Mouse (Mus musculus) lung, embryonic 15.5 days (tissue): ENCODE data around the gene Zfp600. TPM values are rescaled to one million over a fixed set of nuclear protein-coding genes. Genes with fewer than 3 reads are reported as not detected.
A peak's percentile ranks its signal among the peaks of the same experiment; 100 is the strongest.
"Not testable (repeated sequence)": the region's sequence is repeated elsewhere in the genome, so short reads cannot be mapped to it uniquely, and the experiment has no call there.

Experiments
- ATAC-seq: fragments of 200-750 bp; cut with Nextera tagmentation; 2 replicates; pipeline ENCODE4 v1.8.0; 2017; ENCODE audit warnings: moderate number of reproducible peaks, borderline replicate concordance; ENCODE audit not compliant: low FRiP score, low TSS enrichment; ENCODE audit errors: extremely low read depth
- H3K27ac ChIP-seq: fragments of 300-500 bp; sonication (generic); 2 replicates; pipeline ENCODE4 v1.5.1; 2015; ENCODE audit warnings: moderate library complexity, mild to moderate bottlenecking, inconsistent platforms
- H3K27me3 ChIP-seq: fragments of 300-500 bp; sonication (generic); 2 replicates; pipeline ENCODE4 v1.6.1; 2015; ENCODE audit warnings: inconsistent platforms
- H3K36me3 ChIP-seq: fragments of 300-500 bp; sonication (generic); 2 replicates; pipeline ENCODE4 v1.6.1; 2015; ENCODE audit warnings: inconsistent platforms
- H3K4me1 ChIP-seq: fragments of 300-500 bp; sonication (generic); 2 replicates; pipeline ENCODE4 v1.6.1; 2015; ENCODE audit warnings: inconsistent platforms
- H3K4me2 ChIP-seq: fragments of 300-500 bp; sonication (generic); 2 replicates; pipeline ENCODE4 v1.6.1; 2015; ENCODE audit warnings: inconsistent platforms, mild to moderate bottlenecking, moderate library complexity
- H3K4me3 ChIP-seq: fragments of 300-500 bp; sonication (generic); 2 replicates; pipeline ENCODE4 v1.5.1; 2015; ENCODE audit warnings: mild to moderate bottlenecking, inconsistent platforms
- H3K9ac ChIP-seq: fragments of 300-500 bp; sonication (generic); 2 replicates; pipeline ENCODE4 v1.6.1; 2015; ENCODE audit warnings: inconsistent platforms
- H3K9me3 ChIP-seq: fragments of 300-500 bp; sonication (generic); 2 replicates; pipeline ENCODE4 v1.6.1; 2016; ENCODE audit warnings: inconsistent platforms
- WGBS: fragments of 180-500 bp; shearing (Covaris S2); methylation state at CpG from one replicate; pipeline ENCODE4 v1.1.7; 2015; 5-methylcytosine and 5-hydroxymethylcytosine counted together
- polyA plus RNA-seq: library from polyadenylated mRNA; unstranded; fragments of >200 nt; fragmentation: Nextera tagmentation; extraction: Ambion mirVana; gene quantifications from 2 replicates; pipeline ENCODE4 v1.2.1, GENCODE M21; 2015

Zfp600 gene
- not detected in 2 replicates for polyA plus RNA-seq

DNA sequence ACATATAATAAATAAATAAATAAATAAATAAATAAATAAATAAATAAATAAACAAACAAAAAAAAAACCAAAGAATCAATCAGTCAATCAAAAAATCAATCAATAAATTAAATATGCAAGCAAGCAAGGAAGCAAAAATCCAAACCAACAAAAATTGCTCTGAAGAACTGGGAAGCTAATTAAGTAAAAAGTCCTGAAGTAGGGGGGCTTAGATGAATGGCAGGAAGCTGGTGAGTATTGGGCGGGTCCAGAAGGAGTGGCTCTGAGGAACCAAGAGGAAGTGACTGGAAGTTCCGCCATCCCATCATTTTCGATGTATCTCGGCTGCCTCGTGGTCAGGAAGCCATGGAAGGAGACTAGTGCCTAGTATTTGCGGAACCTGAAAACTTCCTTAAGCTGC is at the start of gene Zfp600:
Gene Zfp600 (plus strand): TSS at position 301 of the 400 bp plus-strand sequence.
- not testable (repeated sequence) for H3K4me3 ChIP-seq, H3K27me3 ChIP-seq, H3K9me3 ChIP-seq, H3K4me1 ChIP-seq, H3K36me3 ChIP-seq, ATAC-seq, H3K4me2 ChIP-seq, H3K27ac ChIP-seq, H3K9ac ChIP-seq
- no CpG with 5 or more reads among the region's 6 CpGs for WGBS

DNA sequence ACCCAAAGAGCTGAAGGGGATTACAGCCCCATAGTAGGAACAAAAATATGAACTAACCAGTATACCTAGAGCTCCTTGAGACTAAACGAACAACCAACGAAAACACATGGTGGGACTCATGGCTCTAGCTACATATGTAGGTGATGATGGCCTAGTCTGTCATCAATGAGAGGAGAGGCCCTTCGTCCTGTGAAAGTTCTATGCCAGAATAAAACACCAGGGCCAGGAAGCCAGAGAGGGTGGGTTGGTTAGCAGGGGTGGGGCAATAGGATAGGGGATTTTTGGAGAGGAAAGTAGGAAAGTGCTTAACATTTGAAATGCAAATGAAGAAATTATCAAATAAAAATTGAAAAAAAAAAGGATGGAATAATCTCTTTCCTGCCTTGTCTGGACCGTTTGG is 6.3 kb downstream of the Zfp600 start:
- not testable (repeated sequence) for H3K27ac ChIP-seq, H3K36me3 ChIP-seq, H3K9me3 ChIP-seq, H3K27me3 ChIP-seq, ATAC-seq, H3K4me1 ChIP-seq, H3K4me2 ChIP-seq, H3K4me3 ChIP-seq, H3K9ac ChIP-seq
- 65% methylated on average over 4 of the region's 4 CpGs for WGBS

DNA sequence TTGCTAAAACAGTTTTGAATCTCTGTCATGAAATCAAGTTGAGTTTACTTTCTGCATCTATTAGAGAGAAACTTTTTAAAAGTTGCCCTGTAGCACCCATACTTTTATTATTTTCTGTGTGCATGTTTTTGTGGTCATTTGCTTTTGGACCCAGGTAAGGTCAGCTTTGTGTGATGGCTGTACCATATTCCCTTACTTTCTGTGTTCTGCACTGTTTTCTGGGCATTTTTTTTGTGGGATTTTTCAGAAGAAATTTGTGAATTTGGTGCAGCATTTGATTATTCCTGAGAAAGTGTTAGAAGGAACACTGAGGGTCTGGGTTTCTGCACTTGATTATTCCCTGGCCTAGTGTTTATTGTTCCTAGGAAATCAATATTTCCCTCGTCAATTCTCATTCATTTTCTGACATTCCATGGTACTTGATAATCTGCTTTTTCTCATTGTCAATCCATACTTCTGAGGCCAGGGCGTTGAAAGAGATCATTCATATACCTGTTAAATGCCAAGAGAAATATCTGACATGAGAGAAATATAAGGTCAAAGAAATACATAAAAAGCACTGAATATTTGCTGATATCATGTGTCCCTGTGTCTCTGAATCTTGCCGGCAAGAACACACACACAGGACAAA is 10.7 kb downstream of the Zfp600 start:
- not testable (repeated sequence) for H3K27ac ChIP-seq, H3K36me3 ChIP-seq, H3K4me1 ChIP-seq, H3K27me3 ChIP-seq, H3K4me2 ChIP-seq, H3K9ac ChIP-seq, H3K4me3 ChIP-seq
- peak; percentile 41; the same call in 1 of the 2 replicates for ATAC-seq
- peaks cover 15% of the 10 kb centered on the region; the same call in 1 of the 2 replicates for H3K9me3 ChIP-seq
- WGBS = 77% methylated on average over 3 of the region's 3 CpGs

DNA sequence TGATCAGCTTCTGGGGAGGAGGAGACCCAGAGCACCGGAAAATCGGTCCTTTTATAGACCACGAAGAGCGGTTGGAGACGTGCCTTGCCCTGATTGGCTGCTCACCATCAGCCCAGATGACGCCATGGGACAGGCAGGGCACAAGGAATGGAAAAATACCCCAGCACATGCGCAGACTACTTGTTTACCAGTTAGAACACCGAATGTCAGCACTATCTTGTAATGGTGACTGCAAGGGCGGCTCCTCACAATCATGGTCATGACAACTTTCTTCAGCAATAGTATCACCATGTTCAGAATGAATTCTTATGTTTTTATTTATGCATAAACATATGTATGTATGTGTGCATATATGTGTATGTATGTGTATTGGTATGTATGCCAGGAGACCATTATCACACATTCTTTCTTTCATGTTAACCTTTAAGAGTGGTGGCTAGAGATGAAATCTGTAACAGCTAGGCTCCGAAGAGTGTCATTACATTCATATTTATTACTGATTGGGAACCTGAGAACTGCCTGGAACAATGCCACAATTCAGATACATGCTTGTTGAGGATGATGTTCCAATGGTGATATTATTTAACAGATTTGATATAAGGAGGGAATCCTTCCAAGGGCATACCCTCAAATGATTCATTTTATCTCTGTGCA is 11.4 kb downstream of the Zfp600 start:
- not testable (repeated sequence) for H3K27ac ChIP-seq, H3K36me3 ChIP-seq, H3K4me1 ChIP-seq, H3K9ac ChIP-seq, H3K4me2 ChIP-seq, H3K27me3 ChIP-seq, H3K4me3 ChIP-seq
- WGBS = 77% methylated on average over 10 of the region's 10 CpGs
- peak; percentile 68 for ATAC-seq
- H3K9me3 ChIP-seq = peaks cover 15% of the 10 kb centered on the region; the same call in 1 of the 2 replicates

DNA sequence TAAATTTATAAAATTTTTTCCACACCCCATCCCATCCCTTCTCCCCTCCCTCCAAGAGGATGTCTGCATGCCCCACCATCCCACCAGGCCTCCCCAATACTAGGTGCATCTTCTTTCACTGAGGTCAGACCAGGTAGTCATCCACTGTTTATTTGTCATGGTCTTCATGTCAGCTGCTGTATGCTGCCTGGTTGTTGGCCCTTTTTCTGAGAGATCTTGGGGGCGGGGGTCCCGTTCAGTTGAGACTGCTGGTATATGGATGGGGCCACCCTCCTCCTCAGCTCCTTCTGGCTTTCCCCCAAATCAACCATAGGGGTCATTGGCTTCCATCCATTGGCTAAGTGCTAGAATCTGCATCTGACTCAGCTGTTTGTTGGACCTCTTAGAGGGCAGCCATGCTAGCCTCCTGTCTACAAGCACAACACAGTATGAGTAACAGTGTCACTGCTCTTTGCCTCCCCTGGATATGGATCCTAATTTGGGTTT is 12.1 kb downstream of the Zfp600 start:
- not testable (repeated sequence) for H3K9ac ChIP-seq, H3K4me2 ChIP-seq, H3K27ac ChIP-seq, H3K36me3 ChIP-seq, H3K4me3 ChIP-seq, H3K4me1 ChIP-seq, H3K27me3 ChIP-seq
- no CpG with 5 or more reads among the region's 2 CpGs for WGBS
- peak; percentile 75 for ATAC-seq
- H3K9me3 ChIP-seq = peaks cover 19% of the 10 kb centered on the region; the same call in 1 of the 2 replicates

DNA sequence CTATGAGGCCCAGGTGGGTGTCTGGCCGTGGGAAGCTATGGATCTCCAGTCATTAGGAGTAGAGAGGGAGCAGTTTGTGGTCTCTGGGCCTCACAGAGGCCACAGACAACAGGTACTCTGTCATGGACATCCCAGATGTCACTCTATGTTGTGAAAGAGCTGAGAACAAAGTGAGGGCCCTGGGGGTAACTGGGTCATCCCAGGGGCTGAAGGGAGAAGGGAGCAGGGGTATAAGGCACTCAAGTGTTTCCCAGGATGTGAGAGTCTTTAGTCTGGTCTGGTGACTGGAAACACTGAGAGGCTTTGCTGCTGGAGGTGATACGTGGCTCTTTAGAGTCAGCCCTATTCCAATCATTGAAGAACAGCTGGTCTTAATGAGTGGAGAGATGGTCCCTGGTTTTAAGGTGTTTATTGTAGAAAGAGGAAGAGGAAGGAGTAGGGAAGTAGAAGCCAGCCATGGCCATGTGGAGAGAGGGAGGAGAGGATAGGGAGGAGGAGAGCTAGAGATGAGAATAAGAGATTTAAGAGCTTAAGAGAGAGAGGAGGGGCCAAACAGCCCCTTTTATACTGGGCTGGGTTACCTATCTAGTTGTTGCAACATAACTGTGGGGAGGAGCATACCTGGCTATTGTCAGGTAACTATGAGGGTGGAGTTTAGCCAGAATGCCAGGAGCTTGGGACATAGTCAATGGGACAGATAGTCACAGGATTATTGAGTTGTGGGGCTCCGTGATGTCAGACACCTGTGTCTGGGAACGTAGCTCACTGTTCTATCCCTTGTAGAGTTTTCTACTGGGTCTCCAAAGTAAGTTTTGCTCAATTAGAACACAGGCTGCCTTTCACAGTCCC is 17.0 kb downstream of the Zfp600 start:
- not testable (repeated sequence) for H3K4me1 ChIP-seq, H3K27ac ChIP-seq, H3K27me3 ChIP-seq, H3K4me3 ChIP-seq, H3K4me2 ChIP-seq, H3K36me3 ChIP-seq, H3K9ac ChIP-seq
- ATAC-seq = peak; percentile 72
- peaks cover 11% of the 10 kb centered on the region; the same call in 1 of the 2 replicates for H3K9me3 ChIP-seq
- WGBS = 55% methylated on average over 4 of the region's 4 CpGs

DNA sequence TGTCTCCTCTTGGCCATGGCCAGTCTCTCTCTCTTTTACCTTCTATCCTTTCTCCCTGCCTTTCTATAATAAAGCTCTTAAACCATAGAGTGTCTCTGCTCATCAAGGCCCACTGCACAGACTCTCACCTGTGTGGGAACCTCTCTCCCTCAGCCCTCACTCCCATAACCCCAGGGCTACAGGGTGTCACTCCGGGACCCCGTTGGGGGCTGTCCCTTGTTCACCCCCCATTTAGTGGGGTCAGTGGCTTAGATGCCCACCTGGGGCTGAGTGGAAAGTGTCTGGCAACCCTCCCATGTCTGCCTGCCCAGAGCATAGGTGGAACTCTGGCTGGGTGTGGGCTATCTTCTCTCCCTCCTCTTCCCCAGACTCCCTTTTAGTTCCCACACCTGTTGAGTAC is 47.7 kb downstream of the Zfp600 start:
- not testable (repeated sequence) for ATAC-seq, H3K4me1 ChIP-seq, H3K27me3 ChIP-seq, H3K27ac ChIP-seq, H3K9ac ChIP-seq, H3K36me3 ChIP-seq, H3K4me3 ChIP-seq, H3K9me3 ChIP-seq, H3K4me2 ChIP-seq
- WGBS = 89% methylated on average over 2 of the region's 2 CpGs

DNA sequence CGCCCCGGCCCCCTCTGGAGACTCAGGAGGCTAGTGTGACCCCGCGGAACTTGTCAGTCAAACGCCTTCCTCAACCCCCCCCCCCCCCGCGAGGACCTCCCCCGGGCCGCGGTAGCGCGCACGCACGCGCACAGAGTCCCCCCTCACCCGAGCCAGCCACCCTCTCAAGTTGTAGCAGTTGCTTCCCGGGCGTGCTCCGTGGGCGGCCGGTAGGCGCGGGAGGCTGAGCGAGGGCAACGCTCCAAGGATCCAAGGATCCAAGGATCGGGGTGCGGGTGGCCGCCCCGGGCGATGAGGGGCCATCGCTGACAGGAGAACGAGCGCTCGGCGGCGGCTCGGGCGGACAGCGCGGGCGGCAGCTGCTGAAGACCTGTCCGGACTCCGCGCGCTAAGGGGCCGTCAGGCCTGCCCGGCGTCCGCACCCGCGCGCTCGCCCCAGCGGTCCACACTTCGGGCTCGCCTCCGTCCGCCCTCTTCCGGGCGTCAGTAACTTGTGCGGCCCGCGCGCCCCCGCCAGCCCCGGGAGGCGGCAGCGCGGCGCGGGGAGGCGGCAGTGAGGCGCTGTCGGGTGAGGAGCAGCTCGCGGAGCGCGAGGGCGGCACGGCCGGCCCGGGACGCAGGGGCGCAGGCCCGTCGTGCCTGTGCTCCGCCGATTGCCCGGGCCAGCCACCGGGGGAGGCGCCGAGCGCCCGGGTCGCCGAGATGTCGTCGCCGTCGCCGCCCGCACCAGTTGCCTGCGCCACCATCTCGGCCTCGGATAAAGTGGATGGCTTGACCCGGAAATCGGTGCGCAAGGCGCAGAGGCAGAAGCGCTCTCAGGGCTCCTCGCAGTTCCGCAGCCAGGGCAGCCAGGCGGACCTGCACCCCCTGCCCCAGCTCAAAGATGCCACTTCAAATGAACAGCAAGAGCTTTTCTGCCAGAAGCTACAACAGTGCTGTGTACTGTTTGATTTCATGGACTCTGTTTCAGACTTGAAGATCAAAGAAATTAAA is 82.9 kb downstream of the Zfp600 start:
- not testable (repeated sequence) for H3K4me3 ChIP-seq, H3K9ac ChIP-seq, H3K9me3 ChIP-seq, H3K27ac ChIP-seq, H3K4me1 ChIP-seq, H3K36me3 ChIP-seq, H3K4me2 ChIP-seq, H3K27me3 ChIP-seq
- 3% methylated on average over 26 of the region's 113 CpGs for WGBS
- peak; percentile 72 for ATAC-seq

DNA sequence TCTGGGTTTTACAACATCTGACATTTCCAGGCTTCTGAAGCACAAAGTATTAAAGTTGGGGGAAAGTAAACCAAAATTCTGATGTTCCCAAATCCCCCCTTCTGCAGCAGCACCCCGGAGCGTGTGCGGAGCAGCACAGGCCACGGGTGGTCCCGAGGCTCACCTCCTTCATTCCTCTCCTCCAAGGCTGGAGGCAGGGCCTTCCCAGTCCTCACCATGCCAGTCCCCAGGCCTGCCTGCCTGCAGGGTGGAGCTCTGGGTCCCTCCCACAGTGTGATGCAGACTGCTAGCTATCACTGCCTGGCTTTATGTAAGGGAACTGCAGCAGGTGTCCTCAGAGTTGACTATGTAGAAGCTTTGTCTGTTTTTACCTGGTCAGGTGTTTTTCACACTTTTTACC is 85.5 kb downstream of the Zfp600 start:
- not testable (repeated sequence) for H3K36me3 ChIP-seq, H3K27me3 ChIP-seq, H3K4me1 ChIP-seq, ATAC-seq, H3K9ac ChIP-seq, H3K27ac ChIP-seq, H3K4me3 ChIP-seq, H3K4me2 ChIP-seq, H3K9me3 ChIP-seq
- WGBS = 67% methylated on average over 5 of the region's 5 CpGs
